Mouse (Mus musculus) CD4-positive, CD25-positive, alpha-beta regulatory T cell, adult 4 months (primary cell): ENCODE measurements around the gene Gp1ba. TPM values are rescaled to one million over a fixed set of nuclear protein-coding genes. Genes with fewer than 3 reads are reported as not detected.

Experiments
- ATAC-seq: one replicate; pipeline ENCODE4 v1.8.0; 2017
- polyA plus RNA-seq, 2 experiments: library from polyadenylated mRNA; unstranded; fragments of 100-300 nt; shearing (Covaris generic); gene quantifications; one replicate each; pipeline ENCODE4 v1.2.1; 2017

The Gp1ba gene
- polyA plus RNA-seq, 2 experiments from 2014 or later = 0.39 to 0.43 TPM

- no peak for ATAC-seq
Observed at GRCm38 (mm10) chr11:70629557-70629956, 9.4 kb upstream of the Gp1ba start.

GRCm38 (mm10) chr11:70630129-70630528 lies 8.8 kb upstream of the Gp1ba start:
- ATAC-seq = no peak

- ATAC-seq = no peak
Observed at GRCm38 (mm10) chr11:70635601-70636000, 3.3 kb upstream of the Gp1ba start.

DNA sequence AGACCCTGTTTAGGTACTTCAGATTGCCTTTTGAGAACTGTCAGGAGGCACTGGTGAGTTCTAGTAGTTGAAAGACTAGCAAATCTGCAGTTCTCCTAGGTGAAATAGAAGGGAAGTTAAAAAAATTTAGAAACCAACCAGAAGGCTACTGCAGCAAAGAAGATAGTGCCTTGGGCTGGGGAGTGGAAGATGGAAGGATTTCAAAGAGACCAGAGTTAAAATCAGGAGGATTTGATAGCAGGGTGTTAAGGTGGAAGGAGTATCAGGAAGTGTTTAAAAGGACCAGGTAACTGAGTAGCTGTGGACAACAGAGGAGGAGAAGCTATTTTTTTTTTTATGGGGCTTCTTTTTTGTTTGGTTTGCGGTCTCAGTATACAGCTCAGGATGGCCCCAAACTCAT lies 1.2 kb upstream of the Gp1ba start:
- no peak for ATAC-seq

- no peak for ATAC-seq
Observed at GRCm38 (mm10) chr11:70638293-70638692, 629 bp upstream of the Gp1ba start.

DNA sequence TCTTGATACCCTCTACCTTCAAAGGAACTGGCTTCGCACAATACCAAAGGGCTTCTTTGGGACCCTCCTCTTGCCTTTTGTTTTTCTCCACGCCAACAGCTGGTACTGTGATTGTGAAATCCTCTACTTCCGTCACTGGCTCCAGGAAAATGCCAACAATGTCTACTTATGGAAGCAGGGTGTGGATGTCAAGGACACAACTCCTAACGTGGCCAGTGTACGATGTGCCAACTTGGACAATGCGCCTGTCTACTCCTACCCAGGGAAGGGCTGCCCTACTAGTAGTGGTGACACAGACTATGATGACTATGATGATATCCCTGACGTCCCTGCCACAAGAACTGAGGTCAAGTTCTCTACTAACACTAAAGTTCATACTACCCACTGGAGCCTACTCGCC lies 1.1 kb downstream of the Gp1ba start:
- no peak for ATAC-seq

DNA sequence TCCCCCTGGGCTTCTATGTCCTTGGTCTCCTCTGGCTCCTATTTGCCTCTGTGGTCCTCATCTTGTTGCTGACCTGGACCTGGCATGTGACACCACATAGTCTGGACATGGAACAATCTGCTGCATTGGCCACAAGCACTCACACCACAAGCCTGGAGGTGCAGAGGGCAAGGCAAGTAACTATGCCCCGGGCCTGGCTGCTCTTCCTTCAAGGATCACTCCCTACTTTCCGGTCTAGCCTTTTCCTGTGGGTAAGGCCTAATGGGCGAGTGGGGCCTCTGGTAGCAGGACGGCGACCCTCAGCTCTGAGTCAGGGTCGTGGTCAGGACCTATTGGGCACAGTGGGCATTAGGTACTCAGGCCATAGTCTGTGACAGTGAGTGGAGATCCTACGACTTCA lies 2.3 kb downstream of the Gp1ba start:
- no peak for ATAC-seq

- ATAC-seq = no peak
Observed at GRCm38 (mm10) chr11:70643051-70643450, 4.1 kb downstream of the Gp1ba start.

- ATAC-seq = no peak
Observed at GRCm38 (mm10) chr11:70644564-70645103, 5.7 kb downstream of the Gp1ba start.

DNA sequence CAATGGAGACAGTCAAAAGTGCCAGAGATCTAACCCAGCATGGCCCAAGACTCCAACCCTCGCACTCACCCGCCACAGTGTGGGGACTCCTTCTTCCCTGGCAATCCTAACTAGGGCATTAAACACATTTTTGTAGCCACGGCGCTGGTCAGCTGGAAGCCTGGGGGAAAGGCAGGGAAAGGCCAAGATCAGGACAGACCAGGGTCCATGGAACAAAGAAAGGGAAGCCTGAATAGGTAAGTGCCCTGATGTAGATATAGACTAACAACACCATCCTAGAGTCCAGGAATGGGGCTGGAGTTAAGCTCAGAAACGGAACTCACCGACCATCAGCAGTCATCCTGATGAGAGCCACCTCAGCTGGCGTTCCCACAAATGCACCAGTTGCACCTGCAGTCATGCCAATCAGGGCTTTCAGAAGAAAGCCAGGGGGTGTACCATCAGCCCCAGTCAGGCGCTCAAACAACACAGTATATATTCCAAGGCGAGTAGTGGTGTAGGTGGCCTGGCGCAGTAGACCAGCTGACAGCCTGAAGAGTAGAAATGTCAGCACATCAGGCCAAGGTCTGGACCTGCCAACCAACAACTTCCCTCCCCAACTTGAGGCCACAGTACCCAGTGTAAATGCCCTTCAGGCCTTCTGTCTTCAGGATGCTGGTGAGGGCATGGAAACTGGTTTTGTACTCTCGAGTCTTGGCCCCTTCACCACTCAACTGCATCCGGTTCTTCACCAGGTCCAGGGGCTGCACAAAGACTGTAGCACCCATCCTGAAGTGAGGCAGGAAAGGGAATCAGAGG lies 6.7 kb downstream of the Gp1ba start:
- no peak for ATAC-seq

DNA sequence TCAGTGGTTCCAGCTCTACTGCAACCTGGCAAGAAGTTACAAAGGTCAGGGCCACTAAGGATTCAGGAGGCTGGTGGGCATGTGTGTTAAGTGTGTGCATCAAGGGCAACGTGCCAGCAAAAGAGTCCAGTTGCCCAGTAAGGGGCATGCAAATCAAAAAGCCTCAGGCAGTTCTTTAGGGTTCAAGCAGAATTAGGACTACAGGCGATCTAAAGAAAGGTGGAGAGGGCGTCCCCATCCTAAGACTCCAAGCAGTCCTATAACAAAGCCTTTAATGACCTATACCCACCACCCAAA lies 7.3 kb downstream of the Gp1ba start:
- ATAC-seq = no peak

DNA sequence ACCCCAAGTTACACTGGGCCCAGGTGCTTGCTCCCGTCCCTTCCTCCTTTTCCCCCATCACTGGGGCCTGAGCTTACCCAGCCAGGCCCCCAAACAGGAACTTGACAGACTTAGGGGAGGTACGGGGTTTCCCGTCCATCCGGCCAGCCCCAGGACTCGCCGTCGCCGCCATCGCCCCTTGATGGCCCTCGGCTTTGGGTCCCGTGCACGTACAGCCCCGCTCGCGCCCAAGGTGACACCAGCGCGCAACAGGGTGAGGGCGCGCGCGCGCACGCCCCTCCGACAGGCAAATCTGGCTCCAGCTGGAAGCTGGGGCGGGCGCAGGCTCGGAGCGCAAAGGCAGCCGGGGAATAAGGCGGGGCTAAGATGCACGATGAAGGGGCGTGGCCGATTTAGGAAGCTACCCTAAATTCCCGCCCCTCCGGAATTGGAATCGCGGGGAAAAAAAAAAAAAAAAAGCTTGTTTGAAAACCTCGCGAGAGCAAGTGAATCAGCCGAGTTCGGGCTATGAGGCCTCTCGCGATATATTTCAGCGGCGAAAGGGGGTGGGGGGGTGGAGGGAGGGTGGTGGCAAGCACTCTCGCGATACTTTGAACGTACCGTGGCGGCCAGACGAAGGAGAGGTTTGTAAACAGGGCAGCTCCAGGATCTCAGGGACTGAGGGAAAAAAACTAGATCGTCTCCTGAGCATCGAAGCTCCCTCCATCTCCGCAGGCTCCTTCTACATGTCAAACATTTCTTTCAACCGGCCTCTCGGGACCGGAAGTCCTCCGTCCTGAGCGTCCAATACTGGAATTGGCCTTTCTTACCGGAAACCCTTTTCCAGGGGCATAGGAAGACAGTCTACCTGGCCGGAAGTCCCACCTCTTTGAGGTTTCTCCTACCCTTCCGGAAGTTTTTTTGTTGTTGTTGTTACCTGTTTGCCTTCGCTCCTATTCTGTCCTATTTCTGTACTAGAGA lies 8.0 kb downstream of the Gp1ba start, which contains the start of the genes Rnf167 and Slc25a11:
Rnf167 (plus strand) TSS at position 545 of the 960 bp plus-strand sequence.
Slc25a11 (minus strand) TSS at position 789 of the 960 bp plus-strand sequence.
- ATAC-seq = peak; percentile 72

DNA sequence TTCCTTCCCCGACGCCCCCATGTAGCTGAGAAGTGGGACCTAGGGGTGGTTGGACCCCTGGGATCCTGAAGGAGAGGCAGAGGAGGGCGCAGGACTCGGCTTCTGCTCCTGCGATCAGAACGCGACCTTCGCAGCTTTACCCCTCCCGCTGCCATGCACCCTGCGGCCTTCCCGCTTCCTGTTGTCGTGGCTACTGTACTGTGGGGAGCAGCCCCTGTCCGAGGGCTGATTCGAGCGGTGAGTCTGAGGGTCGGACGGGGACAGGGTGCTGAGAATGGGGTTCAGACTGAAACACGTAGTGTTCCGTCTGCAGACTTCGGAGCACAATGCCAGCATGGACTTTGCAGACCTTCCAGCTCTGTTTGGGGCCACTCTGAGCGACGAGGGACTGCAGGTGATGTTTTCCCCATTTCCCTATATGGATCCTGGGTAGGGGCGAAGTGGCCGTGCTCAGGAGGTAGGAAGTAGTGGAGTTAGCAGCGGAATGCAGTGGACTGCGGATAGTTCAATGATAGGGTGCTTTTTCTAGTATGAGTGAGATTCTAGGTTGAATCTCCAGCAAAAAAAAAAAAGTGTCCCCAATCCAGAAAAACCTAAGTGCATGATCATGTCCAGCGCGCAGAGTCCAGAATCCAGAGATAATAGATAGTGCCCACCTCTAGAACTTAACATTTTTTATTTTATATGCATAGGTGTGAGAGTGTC lies 8.9 kb downstream of the Gp1ba start:
- no peak for ATAC-seq

DNA sequence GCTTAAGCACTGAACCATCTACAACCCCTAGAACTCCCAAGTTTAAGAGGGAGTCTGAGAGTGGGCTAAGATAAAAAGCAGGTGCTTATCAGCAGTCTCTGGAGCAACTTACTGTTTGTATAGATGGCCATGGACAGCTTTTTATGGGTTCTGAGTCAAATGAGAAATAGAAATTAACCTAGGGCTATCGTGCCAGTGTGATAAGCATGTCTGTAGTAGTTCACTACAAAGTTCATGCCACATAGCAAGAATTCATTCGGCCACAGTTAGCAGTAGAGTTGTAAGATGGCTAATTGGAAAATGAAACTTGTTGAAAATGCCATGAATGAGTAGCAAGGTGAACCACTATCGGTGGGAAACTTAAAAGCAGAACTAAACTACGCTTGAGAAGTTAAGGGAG lies 9.6 kb downstream of the Gp1ba start:
- ATAC-seq = no peak

GRCm38 (mm10) chr11:70649185-70649734 lies 10.3 kb downstream of the Gp1ba start:
- no peak for ATAC-seq

DNA sequence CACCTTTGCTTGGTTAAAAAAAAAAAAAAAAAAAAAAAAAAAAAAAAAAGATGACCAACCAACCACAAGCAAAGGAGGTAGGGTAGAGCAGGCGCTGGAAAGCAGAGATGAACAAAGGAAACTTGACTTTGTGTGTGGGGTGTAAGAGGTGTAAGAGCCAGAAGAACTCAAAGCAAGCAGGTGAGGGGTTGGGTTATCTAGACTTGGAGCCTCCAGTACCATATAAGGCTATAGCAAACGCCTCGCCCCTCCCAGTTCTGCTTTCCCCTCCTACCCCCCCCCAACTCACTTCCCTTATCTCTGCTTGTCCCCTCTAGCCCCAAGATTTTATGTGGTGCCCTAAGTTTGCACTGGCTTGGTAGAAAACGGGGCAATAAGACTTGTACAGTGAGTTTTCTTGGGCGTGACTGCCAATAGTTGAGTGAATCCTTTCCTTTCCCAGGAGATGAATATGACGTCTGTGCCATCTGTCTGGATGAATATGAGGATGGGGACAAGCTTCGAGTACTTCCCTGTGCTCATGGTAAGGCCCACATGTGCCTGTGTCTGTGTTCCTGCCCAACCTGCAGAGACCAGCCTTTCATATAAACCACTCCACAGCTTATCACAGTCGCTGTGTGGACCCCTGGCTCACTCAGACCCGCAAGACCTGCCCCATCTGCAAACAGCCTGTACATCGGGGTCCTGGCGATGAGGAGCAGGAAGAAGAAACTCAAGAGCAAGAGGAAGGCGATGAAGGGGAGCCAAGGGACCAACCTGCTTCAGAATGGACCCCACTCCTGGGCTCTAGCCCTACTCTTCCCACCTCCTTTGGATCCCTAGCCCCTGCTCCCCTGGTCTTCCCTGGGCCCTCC lies 11.6 kb downstream of the Gp1ba start:
- peak; percentile 48 for ATAC-seq

DNA sequence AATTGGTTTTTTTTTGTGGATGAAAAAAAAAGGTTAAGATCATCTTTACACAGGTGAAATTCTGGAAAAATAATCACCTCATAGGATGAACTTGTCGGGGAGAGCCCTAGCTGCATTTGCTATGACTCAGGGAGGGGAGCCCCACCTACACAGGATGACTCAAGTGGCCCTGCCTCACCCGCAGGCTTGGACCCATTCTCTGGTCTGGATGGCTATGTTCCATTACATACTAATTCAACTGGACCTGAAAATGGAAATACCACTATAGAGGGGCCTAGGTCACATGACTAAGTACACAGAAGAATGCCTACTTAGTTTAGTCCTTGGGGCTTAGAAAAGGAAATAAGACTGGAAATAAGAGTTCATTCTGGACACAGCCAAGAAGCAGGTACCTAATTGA lies 12.5 kb downstream of the Gp1ba start:
- ATAC-seq = no peak

- no peak for ATAC-seq
Observed at GRCm38 (mm10) chr11:70652029-70652883, 13.3 kb downstream of the Gp1ba start.

DNA sequence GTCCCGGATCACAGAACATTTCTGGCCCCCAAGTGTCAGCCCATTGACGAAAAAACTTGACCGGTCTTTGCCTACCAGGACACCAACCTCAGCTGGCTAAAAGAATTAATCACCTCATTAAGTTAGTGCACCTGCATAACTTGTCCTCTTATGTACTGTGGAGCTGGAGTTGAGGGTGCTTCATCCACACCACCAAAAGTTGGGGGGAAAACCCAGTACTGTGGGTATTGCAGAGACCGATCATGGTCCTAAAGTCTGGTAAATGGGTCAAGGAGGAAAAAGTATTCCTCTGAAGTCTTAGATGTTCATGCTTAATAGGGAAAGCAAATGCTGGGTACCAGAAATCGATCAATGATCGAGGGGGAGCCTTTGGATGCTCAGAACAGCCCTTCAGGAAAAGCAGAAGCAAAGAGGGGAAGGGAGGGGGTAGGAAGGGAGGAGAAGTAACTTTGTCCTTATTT lies 14.0 kb downstream of the Gp1ba start:
- ATAC-seq = no peak
